Mouse (Mus musculus) lung, adult 2 months (tissue): ENCODE data around the gene Zglp1.

Experiments
- CTCF ChIP-seq: fragments of 200-500 bp; IDR thresholded peaks from 2 replicates; pipeline ENCODE4 v1.5.1; 2011; ENCODE audit warnings: mild to moderate bottlenecking, low read length, control low read depth; ENCODE audit not compliant: insufficient read depth
- POLR2A ChIP-seq: fragments of 200-500 bp; IDR thresholded peaks from 2 replicates; pipeline ENCODE4 v1.6.1; 2011; ENCODE audit warnings: low read depth, mild to moderate bottlenecking, control low read depth, low read length, borderline replicate concordance; ENCODE audit errors: extremely low read depth

GRCm38 (mm10) chr9:21083324-21083723, 16.4 kb upstream of the Zglp1 start:
- TF ChIP-seq POLR2A = no peak
- TF ChIP-seq CTCF = no peak
